Mouse (Mus musculus) heart, adult 2 months (tissue): Measurements from ENCODE around the gene Nlgn2. TPM values are rescaled to one million over a fixed set of nuclear protein-coding genes. Genes with fewer than 3 reads are reported as not detected.
"Not testable (repeated sequence)": the region's sequence is repeated elsewhere in the genome, so short reads cannot be mapped to it uniquely, and the experiment has no call there.

Source experiments
- DNase-seq, 2 experiments: peaks; one replicate each; pipeline ENCODE4 v3.0.0; 2021
- H3K27ac ChIP-seq: fragments of 200-600 bp; 2 replicates; pipeline ENCODE4 v1.8.1; 2022
- H3K27me3 ChIP-seq: fragments of 200-500 bp; 2 replicates; pipeline ENCODE4 v1.6.1; 2012; ENCODE audit warnings: mild to moderate bottlenecking, low read length, inconsistent platforms, mixed read lengths; ENCODE audit not compliant: control insufficient read depth, insufficient read depth
- H3K36me3 ChIP-seq: fragments of 200-500 bp; 2 replicates; pipeline ENCODE4 v1.6.1; 2012; ENCODE audit warnings: low read length, inconsistent platforms; ENCODE audit not compliant: control insufficient read depth, insufficient read depth
- H3K4me1 ChIP-seq: fragments of 200-500 bp; 2 replicates; pipeline ENCODE4 v1.6.1; 2011; ENCODE audit warnings: low read length; ENCODE audit not compliant: control insufficient read depth, insufficient read depth
- H3K4me3 ChIP-seq: fragments of 200-600 bp; 2 replicates; pipeline ENCODE4 v1.8.1; 2022
- H3K79me2 ChIP-seq: fragments of 200-500 bp; replicated peaks from 2 replicates; pipeline ENCODE4 v1.6.1; 2012; ENCODE audit warnings: mild to moderate bottlenecking, inconsistent platforms, low read length, moderate library complexity, mixed read lengths; ENCODE audit not compliant: control insufficient read depth, insufficient read depth
- H3K9ac ChIP-seq: fragments of 200-500 bp; 2 replicates; pipeline ENCODE4 v1.6.1; 2012; ENCODE audit warnings: low read depth, mild to moderate bottlenecking, control low read depth, inconsistent platforms, low read length, mixed read lengths
- CTCF ChIP-seq: fragments of 200-600 bp; IDR thresholded peaks from 2 replicates; pipeline ENCODE4 v1.8.1; 2022; ENCODE audit warnings: antibody characterized with exemption, mild to moderate bottlenecking, moderate library complexity
- EP300 ChIP-seq: fragments of 200-500 bp; IDR thresholded peaks from 2 replicates; pipeline ENCODE4 v1.6.1; 2011; ENCODE audit warnings: low read depth, low read length, control low read depth; ENCODE audit not compliant: insufficient read depth
- POLR2A ChIP-seq: fragments of 200-500 bp; IDR thresholded peaks from 2 replicates; pipeline ENCODE4 v1.6.1; 2011; ENCODE audit warnings: mild to moderate bottlenecking, low read depth, low read length, control low read depth; ENCODE audit not compliant: insufficient read depth
- WGBS: fragments of 180-500 bp; shearing (Covaris S2); methylation state at CpG from one replicate; pipeline ENCODE4 v1.1.7; 2018; 5-methylcytosine and 5-hydroxymethylcytosine counted together
- intact Hi-C: fragments of 180-260 bp; cut with DNase I; formaldehyde crosslinking; loops from one replicate; pipeline ENCODE4 v1.15.1; 2025
- polyA plus RNA-seq: library from polyadenylated mRNA; depleted of rRNA; stranded (reverse); fragments of >200 nt; gene quantifications from 2 replicates; pipeline ENCODE4 v1.2.3, GENCODE M21; 2012
- total RNA-seq, 2 experiments: library from RNA; stranded (reverse); gene quantifications; 2 replicates each; pipeline ENCODE4 v1.2.3; 2021

The Nlgn2 gene
- total and polyA plus RNA-seq, 3 experiments: 3.4 to 6.7 (median 5.0) TPM

DNA sequence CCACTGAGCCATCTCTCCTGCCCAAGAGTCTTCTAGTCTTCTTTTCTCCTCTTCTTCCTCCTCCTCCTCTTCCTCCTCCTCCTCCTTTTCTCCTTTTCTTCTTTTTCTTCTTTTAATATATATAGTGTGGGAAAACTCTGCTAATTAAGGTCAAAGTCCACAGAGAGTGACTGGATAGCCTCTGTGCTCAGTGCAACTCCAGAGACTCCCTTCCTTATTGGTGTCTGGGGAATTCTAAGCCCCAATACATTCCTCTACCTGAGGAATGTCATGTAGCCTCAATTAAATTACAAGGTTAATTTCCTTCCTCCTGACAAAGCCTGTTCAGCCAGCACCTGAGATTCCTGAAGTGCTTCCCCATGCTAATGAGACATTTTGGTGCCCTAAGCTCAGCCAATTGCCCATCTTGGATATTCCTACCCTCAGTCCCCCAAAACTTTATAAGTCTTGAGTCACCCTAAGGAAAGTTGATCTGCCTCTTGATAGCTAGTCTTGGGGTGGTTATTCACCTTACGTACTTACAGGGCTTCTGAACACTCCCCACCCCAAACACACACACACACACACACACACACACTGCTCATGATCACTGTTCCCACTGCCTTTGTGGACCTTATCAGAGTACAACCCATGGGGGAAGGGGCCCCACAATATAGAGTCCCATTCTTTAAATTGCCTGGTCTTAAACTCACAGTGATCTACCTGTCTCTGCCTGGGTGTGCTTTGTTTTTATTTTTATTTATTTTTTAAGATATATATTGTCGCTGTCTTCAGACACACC lies 32.9 kb upstream of the Nlgn2 start:
- Histone ChIP-seq H3K9ac (no peak overlapping the region), H3K27me3 (no peaks in the 10 kb centered on the region), H3K36me3 (no peaks in the 10 kb centered on the region), H3K79me2 (no peaks in the 10 kb centered on the region), H3K4me3 (no peak overlapping the region), H3K27ac (no peak overlapping the region), H3K4me1 (0 out of 2 replicates have a peak, but pooled peaks cover 3% of the 10 kb centered on the region)
- intact Hi-C loops: no loop called here
- no peak for DNase-seq
- WGBS: 86% methylated on average over 2 of the region's 2 CpGs
- TF ChIP-seq POLR2A (no peak), EP300 (no peak), CTCF (no peak)

DNA sequence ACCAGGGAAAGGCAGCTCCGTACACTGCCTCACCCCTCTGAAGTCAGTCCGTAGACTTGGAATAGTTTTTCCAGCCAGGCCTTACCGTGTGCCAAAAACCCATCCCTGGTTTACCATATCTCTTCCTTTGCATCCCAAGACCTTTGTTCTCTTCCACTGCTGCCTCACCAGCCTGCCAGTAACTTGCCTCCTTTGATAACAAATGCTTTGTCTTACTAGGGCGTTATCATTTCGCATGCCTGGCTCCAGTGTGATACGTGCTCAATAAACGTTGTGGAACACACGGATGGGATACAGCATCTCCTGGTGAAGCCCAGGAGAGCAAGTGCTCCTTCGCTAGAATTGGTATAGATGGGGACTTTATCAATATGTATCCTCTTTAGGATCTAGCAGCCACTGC lies 29.8 kb upstream of the Nlgn2 start:
- no peaks in the 10 kb centered on the region for H3K36me3 ChIP-seq
- intact Hi-C loops: no loop called here
- no peaks in the 10 kb centered on the region for H3K27me3 ChIP-seq
- H3K27ac ChIP-seq: no peak overlapping the region
- TF ChIP-seq EP300 (no peak), POLR2A (no peak), CTCF (no peak)
- no peak for DNase-seq
- no peak overlapping the region for H3K9ac ChIP-seq
- H3K79me2 ChIP-seq: no peaks in the 10 kb centered on the region
- H3K4me1 ChIP-seq: peaks cover 7% of the 10 kb centered on the region
- no peak overlapping the region for H3K4me3 ChIP-seq
- 36% methylated on average over 9 of the region's 9 CpGs for WGBS

DNA sequence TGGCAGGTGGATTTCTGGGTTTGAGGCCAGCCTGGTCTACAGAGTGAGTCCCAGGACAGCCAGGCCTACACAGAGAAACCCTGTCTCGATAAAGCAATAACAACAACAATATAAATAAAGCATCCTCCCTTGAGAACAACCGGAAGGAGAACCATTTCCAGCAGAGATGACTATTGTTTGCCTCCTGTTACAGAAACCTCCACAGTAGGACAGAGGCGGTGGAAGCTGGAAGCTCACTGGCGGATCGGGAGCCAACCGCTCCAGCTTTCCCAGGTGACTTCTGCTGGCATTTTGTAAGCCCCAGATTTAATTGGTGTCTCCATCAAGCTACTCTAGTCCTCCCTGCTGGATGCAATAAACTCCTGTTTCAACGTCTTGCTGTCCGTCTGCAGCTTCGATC lies 28.0 kb upstream of the Nlgn2 start:
- intact Hi-C loops: no loop called here
- DNase-seq: no peak
- H3K4me1 ChIP-seq: peaks cover 7% of the 10 kb centered on the region
- WGBS: 61% methylated on average over 9 of the region's 9 CpGs
- H3K79me2 ChIP-seq: no peaks in the 10 kb centered on the region
- H3K27me3 ChIP-seq: no peaks in the 10 kb centered on the region
- no peaks in the 10 kb centered on the region for H3K36me3 ChIP-seq
- no peak overlapping the region for H3K4me3 ChIP-seq
- no peak overlapping the region for H3K9ac ChIP-seq
- peak overlapping the region; percentile 18 for H3K27ac ChIP-seq
- TF ChIP-seq POLR2A: peak; percentile 51; the same call in 1 of the 2 replicates
- no peak for TF ChIP-seq EP300
- TF ChIP-seq CTCF: no peak

DNA sequence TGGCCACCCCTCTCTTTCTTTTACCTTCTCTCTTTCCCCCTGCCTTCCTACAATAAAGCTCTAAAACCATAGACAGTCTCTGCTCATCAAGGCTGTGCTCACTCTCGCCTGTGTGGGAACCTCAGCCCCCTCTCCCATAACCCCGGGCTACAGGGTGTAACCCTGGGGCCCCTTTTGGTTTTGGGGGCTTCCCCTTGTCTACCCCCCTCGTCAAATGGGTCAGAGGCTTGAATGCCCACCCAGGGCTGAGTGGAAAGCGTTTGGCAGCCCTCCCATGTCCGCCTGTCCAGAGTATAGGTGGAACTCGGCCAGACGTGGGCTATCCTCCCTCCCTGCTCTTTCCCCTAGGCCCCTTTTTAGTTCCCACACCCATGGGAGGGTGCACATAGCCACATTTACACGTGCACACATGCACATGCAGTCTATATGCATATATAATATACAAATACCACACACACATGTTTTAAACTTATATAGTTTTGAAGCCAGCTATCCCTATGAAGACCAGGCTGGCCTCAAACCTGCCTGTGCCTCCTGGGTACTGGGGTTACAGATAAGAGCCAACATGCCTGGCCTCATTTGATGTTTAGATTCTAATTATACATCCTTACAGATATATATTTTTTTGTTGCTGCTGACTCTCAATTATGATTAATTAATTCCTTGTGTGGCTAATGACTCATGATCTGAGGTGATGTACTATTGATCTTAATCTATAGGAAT lies 26.7 kb upstream of the Nlgn2 start:
- Histone ChIP-seq H3K9ac (no peak overlapping the region), H3K4me3 (no peak overlapping the region), H3K27me3 (no peaks in the 10 kb centered on the region), H3K79me2 (no peaks in the 10 kb centered on the region), H3K4me1 (peaks cover 7% of the 10 kb centered on the region), H3K27ac (no peak overlapping the region), H3K36me3 (no peaks in the 10 kb centered on the region)
- intact Hi-C loops: no loop called here
- 42% methylated on average over 8 of the region's 8 CpGs for WGBS
- no peak for DNase-seq
- TF ChIP-seq CTCF (no peak), EP300 (no peak), POLR2A (no peak)

DNA sequence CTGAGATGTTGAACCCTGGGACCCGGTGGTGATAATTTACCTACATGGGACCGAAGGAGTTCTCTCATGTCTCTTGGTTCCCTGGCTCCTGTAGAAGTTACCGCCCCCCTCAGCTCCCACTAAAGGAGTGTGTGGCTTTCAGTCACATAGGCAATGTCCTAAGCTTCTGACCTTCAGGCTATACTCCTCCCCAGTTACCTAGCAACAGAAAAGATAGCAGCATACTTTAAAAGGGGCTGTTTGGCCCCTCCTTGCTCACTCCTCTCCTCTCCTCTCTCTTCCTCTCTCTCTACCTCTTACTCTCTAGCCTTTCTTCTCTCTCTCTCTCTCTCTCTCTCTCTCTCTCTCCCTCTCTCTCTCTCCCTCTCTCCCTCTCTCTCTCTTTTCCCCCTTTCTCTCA lies 26.1 kb upstream of the Nlgn2 start:
- H3K27me3 ChIP-seq, H3K9ac ChIP-seq, H3K36me3 ChIP-seq, H3K4me3 ChIP-seq, DNase-seq, H3K27ac ChIP-seq, intact Hi-C loops, H3K4me1 ChIP-seq, H3K79me2 ChIP-seq: not testable (repeated sequence)
- 63% methylated on average over 3 of the region's 3 CpGs for WGBS
